Mouse (Mus musculus) bone marrow, adult 2 months (tissue): ENCODE measurements around the gene Xkr7.

Source experiments
- CTCF ChIP-seq: fragments of 200-500 bp; IDR thresholded peaks from 2 replicates; pipeline ENCODE4 v1.5.1; 2011; ENCODE audit warnings: low read length, control low read depth; ENCODE audit not compliant: control insufficient read depth, insufficient read depth
- POLR2A ChIP-seq: fragments of 200-500 bp; IDR thresholded peaks from 2 replicates; pipeline ENCODE4 v1.6.1; 2011; ENCODE audit warnings: low read depth, mild to moderate bottlenecking, control low read depth, low read length, borderline replicate concordance; ENCODE audit not compliant: control insufficient read depth

- TF ChIP-seq POLR2A (no peak), CTCF (peak; percentile 81)
Measured at GRCm38 (mm10) chr2:153047828-153048465, 16.3 kb downstream of the Xkr7 start.
